Mouse (Mus musculus): Measurements from ENCODE around the gene Gm11444. TPM values are rescaled to one million over a fixed set of nuclear protein-coding genes. Genes with fewer than 3 reads are reported as not detected.

The Gm11444 gene
- total RNA-seq, 2 experiments from 2014 or later: not detected

GRCm38 (mm10) chr11:85837648-85838423 is 12.3 kb downstream of the Gm11444 start:
- no peak for DNase-seq
- intact Hi-C loops (cut with DNase I): no loop called here

GRCm38 (mm10) chr11:85837291-85837647 is 12.9 kb downstream of the Gm11444 start:
- no peak for DNase-seq
- intact Hi-C loops (cut with DNase I): no loop called here

- DNase-seq: no peak
- intact Hi-C loops (cut with DNase I): no loop called here
Observed at GRCm38 (mm10) chr11:85836523-85837290, 13.4 kb downstream of the Gm11444 start.

- intact Hi-C loops (cut with DNase I): no loop called here
- no peak for DNase-seq
Observed at GRCm38 (mm10) chr11:85835753-85836522, 14.2 kb downstream of the Gm11444 start.

GRCm38 (mm10) chr11:85835001-85835752 is 15.0 kb downstream of the Gm11444 start:
- DNase-seq: no peak
- intact Hi-C loops (cut with DNase I): no loop called here

- intact Hi-C loops (cut with DNase I): no loop called here
Observed at GRCm38 (mm10) chr11:85834386-85834931, 15.7 kb downstream of the Gm11444 start.

GRCm38 (mm10) chr11:85833761-85834385 is 16.3 kb downstream of the Gm11444 start:
- DNase-seq: no peak

More at GRCm38 (mm10) chr11:85834386-85834931, 15.7 kb downstream of the Gm11444 start:
- no peak for DNase-seq

GRCm38 (mm10) chr11:85833081-85833521 is 17.0 kb downstream of the Gm11444 start:
- intact Hi-C loops (cut with DNase I): no loop called here
- DNase-seq: peak; percentile 58 to 70

More at GRCm38 (mm10) chr11:85833761-85834385, 16.3 kb downstream of the Gm11444 start:
- intact Hi-C loops (cut with DNase I): no loop called here

- intact Hi-C loops (cut with DNase I): no loop called here
- peak; percentile 83 for DNase-seq
Observed at GRCm38 (mm10) chr11:85832231-85832924, 17.8 kb downstream of the Gm11444 start, which contains the start of gene Tbx2. TSS of gene Tbx2 (plus strand) at chr11:85832551.

- intact Hi-C loops (cut with DNase I): no loop called here
- DNase-seq: no peak
Observed at GRCm38 (mm10) chr11:85831656-85832230, 18.4 kb downstream of the Gm11444 start.

- no peak for DNase-seq
- intact Hi-C loops (cut with DNase I): no loop called here
Observed at GRCm38 (mm10) chr11:85830901-85831341, 19.2 kb downstream of the Gm11444 start.

- DNase-seq: no peak
- intact Hi-C loops (cut with DNase I): loop anchor here (5.0 kb wide), 2 partner anchors 67 to 212 kb away; no protein-coding TSS in a partner anchor
Observed at GRCm38 (mm10) chr11:85829520-85830440, 20.4 kb downstream of the Gm11444 start.

GRCm38 (mm10) chr11:85828691-85829519 is 21.2 kb downstream of the Gm11444 start:
- intact Hi-C loops (cut with DNase I): loop anchor here (5.0 kb wide), 2 partner anchors 67 to 212 kb away; no protein-coding TSS in a partner anchor
- DNase-seq: no peak

GRCm38 (mm10) chr11:85827342-85827741 is 22.8 kb downstream of the Gm11444 start:
- DNase-seq: no peak
- intact Hi-C loops (cut with DNase I): loop anchor here (5.0 kb wide), 2 partner anchors 65 to 210 kb away; no protein-coding TSS in a partner anchor

- intact Hi-C loops (cut with DNase I): loop anchor here (5.0 kb wide), 2 partner anchors 64 to 209 kb away; no protein-coding TSS in a partner anchor
- no peak for DNase-seq
Observed at GRCm38 (mm10) chr11:85825823-85826222, 24.3 kb downstream of the Gm11444 start.

- intact Hi-C loops (cut with DNase I): loop anchor here (5.0 kb wide), 2 partner anchors 63 to 208 kb away; no protein-coding TSS in a partner anchor
- DNase-seq: no peak
Observed at GRCm38 (mm10) chr11:85825031-85825430, 25.1 kb downstream of the Gm11444 start.

All from heart, postnatal 14 days (tissue).